Mouse (Mus musculus): ENCODE measurements around the gene Creb3l4. TPM values are rescaled to one million over a fixed set of nuclear protein-coding genes. Genes with fewer than 3 reads are reported as not detected.
A peak's percentile ranks its signal among the peaks of the same experiment; 100 is the strongest.

Gene Creb3l4
- polyA plus RNA-seq, 1 experiment from 2014 or later, result 4.2 TPM

DNA sequence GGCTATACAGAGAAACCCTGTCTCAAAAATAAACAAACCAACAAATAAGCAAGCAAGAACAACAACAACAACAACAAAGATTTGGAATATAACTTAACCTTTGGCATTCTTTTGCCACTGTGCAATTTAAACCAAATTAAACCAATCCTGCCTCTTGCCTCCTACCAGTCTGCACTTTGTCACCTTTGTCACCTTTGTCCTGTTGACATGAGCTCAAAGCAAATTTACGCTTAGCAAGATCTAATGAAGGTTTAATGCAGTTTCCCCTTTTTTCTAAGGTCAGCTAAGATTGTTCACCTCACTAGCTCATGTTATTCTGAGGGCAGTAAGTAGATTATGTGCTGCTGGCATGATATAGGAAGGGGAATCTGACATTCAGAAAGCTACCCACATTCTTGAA is 45.8 kb downstream of the Creb3l4 start:
- Histone ChIP-seq H3K4me2 (ENCODE audit: low read length) (no peak overlapping the region), H3K27me3 (replicated peaks; ENCODE audit: control insufficient read depth, insufficient read depth, low read length) (no peaks in the 10 kb centered on the region), H3K27ac (ENCODE audit: low read depth, low read length) (no peak overlapping the region), H3K9ac (ENCODE audit: low read length) (no peak overlapping the region), H3K4me1 (ENCODE audit: control insufficient read depth, insufficient read depth, low read length) (0 out of 2 replicates have a peak, but pooled peaks cover 3% of the 10 kb centered on the region), H3K36me3 (ENCODE audit: control insufficient read depth, insufficient read depth, low read length) (no peaks in the 10 kb centered on the region), H3K4me3 (ENCODE audit: low read depth, low read length) (no peak overlapping the region), H3K9me3 (replicated peaks; ENCODE audit: control insufficient read depth, low read length) (no peaks in the 10 kb centered on the region)
- 86% methylated on average over 1 of the region's 1 CpGs for WGBS
- DNase-seq (ENCODE audit: low spot score) (no peak), ATAC-seq (no peak)

DNA sequence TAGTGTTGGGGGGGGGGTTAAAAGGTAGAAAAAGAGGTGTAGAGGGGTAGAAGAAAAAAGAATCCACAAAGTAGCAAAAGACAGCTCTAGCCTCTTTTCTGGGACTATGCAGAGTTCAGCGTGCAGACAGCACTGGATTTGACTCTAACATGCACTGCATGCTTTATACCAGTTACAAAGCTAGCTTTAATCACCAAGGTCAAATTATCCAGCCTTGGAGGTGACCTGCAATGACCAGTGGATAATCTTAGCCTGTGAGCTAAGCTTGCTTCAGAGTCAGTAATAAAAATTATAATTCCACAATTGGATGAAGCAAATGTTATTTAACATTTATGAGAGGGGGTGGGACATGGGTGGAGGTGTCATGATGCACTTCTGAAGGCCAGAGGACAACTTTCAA is 47.7 kb downstream of the Creb3l4 start:
- Histone ChIP-seq H3K4me1 (ENCODE audit: control insufficient read depth, insufficient read depth, low read length) (0 out of 2 replicates have a peak, but pooled peaks cover 3% of the 10 kb centered on the region), H3K36me3 (ENCODE audit: control insufficient read depth, insufficient read depth, low read length) (no peaks in the 10 kb centered on the region), H3K27ac (ENCODE audit: low read depth, low read length) (no peak overlapping the region), H3K9me3 (replicated peaks; ENCODE audit: control insufficient read depth, low read length) (no peaks in the 10 kb centered on the region), H3K27me3 (replicated peaks; ENCODE audit: control insufficient read depth, insufficient read depth, low read length) (no peaks in the 10 kb centered on the region), H3K4me2 (ENCODE audit: low read length) (no peak overlapping the region), H3K9ac (ENCODE audit: low read length) (no peak overlapping the region), H3K4me3 (ENCODE audit: low read depth, low read length) (no peak overlapping the region)
- DNase-seq (ENCODE audit: low spot score) (no peak), ATAC-seq (no peak)
- WGBS, result 69% methylated on average over 1 of the region's 1 CpGs

GRCm38 (mm10) chr3:90194759-90195158 is 48.6 kb downstream of the Creb3l4 start:
- no peak overlapping the region for H3K27ac ChIP-seq (ENCODE audit: low read depth, low read length)
- no peak for ATAC-seq
- peak; percentile 10 for DNase-seq (ENCODE audit: low spot score)
- WGBS, result 14% methylated on average over 4 of the region's 4 CpGs
- no peaks in the 10 kb centered on the region for H3K36me3 ChIP-seq (ENCODE audit: control insufficient read depth, insufficient read depth, low read length)
- H3K4me1 ChIP-seq (ENCODE audit: control insufficient read depth, insufficient read depth, low read length), result 0 out of 2 replicates have a peak, but pooled peaks cover 3% of the 10 kb centered on the region
- no peak overlapping the region for H3K9ac ChIP-seq (ENCODE audit: low read length)
- no peaks in the 10 kb centered on the region for H3K27me3 ChIP-seq (replicated peaks; ENCODE audit: control insufficient read depth, insufficient read depth, low read length)
- H3K9me3 ChIP-seq (replicated peaks; ENCODE audit: control insufficient read depth, low read length), result no peaks in the 10 kb centered on the region
- no peak overlapping the region for H3K4me3 ChIP-seq (ENCODE audit: low read depth, low read length)
- no peak overlapping the region for H3K4me2 ChIP-seq (ENCODE audit: low read length)

DNA sequence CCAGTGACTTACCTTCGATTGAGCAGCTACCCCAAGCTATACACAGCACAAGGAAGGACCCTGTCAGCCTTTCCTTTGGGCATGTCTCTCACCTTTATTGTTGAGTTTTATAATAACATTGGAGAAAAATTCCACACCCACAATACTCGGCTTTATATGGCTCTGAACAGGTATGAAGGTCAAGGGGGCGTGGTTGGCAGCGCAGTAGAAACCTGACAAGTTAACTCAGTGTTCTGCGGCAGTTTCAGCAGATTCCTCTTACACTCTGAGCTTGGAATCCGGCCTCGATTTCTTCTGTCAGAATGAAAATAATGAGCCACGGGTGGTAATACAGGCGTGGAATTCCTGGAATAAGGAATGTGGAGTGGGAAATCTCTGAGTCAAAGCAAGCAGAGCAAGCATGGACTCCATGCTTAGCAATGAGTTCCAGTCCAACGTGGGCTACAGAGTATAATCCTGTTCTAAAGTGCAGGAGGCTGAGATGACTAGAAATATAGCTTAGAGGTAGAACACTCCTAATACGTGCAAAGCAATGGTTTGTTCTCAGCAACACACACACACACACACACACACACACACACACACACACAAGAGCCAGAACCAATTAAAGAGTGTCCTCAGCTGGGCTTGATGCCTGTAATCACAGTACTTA is 52.3 kb downstream of the Creb3l4 start:
- no peak overlapping the region for H3K9ac ChIP-seq (ENCODE audit: low read length)
- H3K4me1 ChIP-seq (ENCODE audit: control insufficient read depth, insufficient read depth, low read length), result 0 out of 2 replicates have a peak, but pooled peaks cover 3% of the 10 kb centered on the region
- no peak overlapping the region for H3K4me2 ChIP-seq (ENCODE audit: low read length)
- no peak overlapping the region for H3K4me3 ChIP-seq (ENCODE audit: low read depth, low read length)
- no peaks in the 10 kb centered on the region for H3K36me3 ChIP-seq (ENCODE audit: control insufficient read depth, insufficient read depth, low read length)
- H3K27me3 ChIP-seq (replicated peaks; ENCODE audit: control insufficient read depth, insufficient read depth, low read length), result no peaks in the 10 kb centered on the region
- no peak for ATAC-seq
- 81% methylated on average over 11 of the region's 11 CpGs for WGBS
- no peaks in the 10 kb centered on the region for H3K9me3 ChIP-seq (replicated peaks; ENCODE audit: control insufficient read depth, low read length)
- no peak for DNase-seq (ENCODE audit: low spot score)
- no peak overlapping the region for H3K27ac ChIP-seq (ENCODE audit: low read depth, low read length)

Small RNA genes lying within 50 kb of the gene (microRNA-seq; reads per million reads assigned to microRNA genes)
- not detected for gene Mir7012

Other genes starting within 250 kb of the Creb3l4 start
- gene Hax1, start 244.7 kb downstream of the Creb3l4 start, polyA plus RNA-seq (2014; fragmentation: Nextera tagmentation; extraction: Ambion mirVana), result 145 and 155 TPM in 2 replicates
- gene 4933434E20Rik, start 191.9 kb downstream of the Creb3l4 start, polyA plus RNA-seq (2014; fragmentation: Nextera tagmentation; extraction: Ambion mirVana), result 246 and 248 TPM in 2 replicates
- 132 and 139 TPM in 2 replicates for gene Ubap2l, start 190.9 kb downstream of the Creb3l4 start, polyA plus RNA-seq (2014; fragmentation: Nextera tagmentation; extraction: Ambion mirVana)
- gene Tpm3, start 170.9 kb downstream of the Creb3l4 start, polyA plus RNA-seq (2014; fragmentation: Nextera tagmentation; extraction: Ambion mirVana), result 385 and 432 TPM in 2 replicates
- gene Nup210l, start 139.4 kb downstream of the Creb3l4 start, polyA plus RNA-seq (2014; fragmentation: Nextera tagmentation; extraction: Ambion mirVana), result 0.28 and 0.30 TPM in 2 replicates
- 1,051 and 1,622 TPM in 2 replicates for gene Rps27, start 29.9 kb downstream of the Creb3l4 start, polyA plus RNA-seq (2014; fragmentation: Nextera tagmentation; extraction: Ambion mirVana)
- gene Rab13, start 29.8 kb downstream of the Creb3l4 start, polyA plus RNA-seq (2014; fragmentation: Nextera tagmentation; extraction: Ambion mirVana), result 11.3 and 11.9 TPM in 2 replicates
- gene Jtb, start 11.9 kb downstream of the Creb3l4 start, polyA plus RNA-seq (2014; fragmentation: Nextera tagmentation; extraction: Ambion mirVana), result 118 and 124 TPM in 2 replicates
- 40.0 and 47.0 TPM in 2 replicates for gene Slc39a1, start 4.7 kb upstream of the Creb3l4 start, polyA plus RNA-seq (2014; fragmentation: Nextera tagmentation; extraction: Ambion mirVana)
- gene Crtc2, start 10.7 kb upstream of the Creb3l4 start, polyA plus RNA-seq (2014; fragmentation: Nextera tagmentation; extraction: Ambion mirVana), result 10.7 and 14.1 TPM in 2 replicates
- gene Dennd4b, start 21.7 kb upstream of the Creb3l4 start, polyA plus RNA-seq (2014; fragmentation: Nextera tagmentation; extraction: Ambion mirVana), result 3.4 and 3.7 TPM in 2 replicates
- 14.4 and 15.7 TPM in 2 replicates for gene Gatad2b, start 49.7 kb upstream of the Creb3l4 start, polyA plus RNA-seq (2014; fragmentation: Nextera tagmentation; extraction: Ambion mirVana)
- 11.9 and 13.4 TPM in 2 replicates for gene Slc27a3, start 146.4 kb upstream of the Creb3l4 start, polyA plus RNA-seq (2014; fragmentation: Nextera tagmentation; extraction: Ambion mirVana)
- gene Ints3, start 190.1 kb upstream of the Creb3l4 start, polyA plus RNA-seq (2014; fragmentation: Nextera tagmentation; extraction: Ambion mirVana), result 20.7 and 25.3 TPM in 2 replicates
- gene Npr1, start 222.4 kb upstream of the Creb3l4 start, polyA plus RNA-seq (2014; fragmentation: Nextera tagmentation; extraction: Ambion mirVana), result 2.5 and 3.4 TPM in 2 replicates
- 266 and 312 TPM in 2 replicates for gene Ilf2, start 232.6 kb upstream of the Creb3l4 start, polyA plus RNA-seq (2014; fragmentation: Nextera tagmentation; extraction: Ambion mirVana)
- 76.7 and 77.3 TPM in 2 replicates for gene Snapin, start 247.5 kb upstream of the Creb3l4 start, polyA plus RNA-seq (2014; fragmentation: Nextera tagmentation; extraction: Ambion mirVana)

Data from forebrain, embryonic 14.5 days (tissue).